Mouse (Mus musculus): ENCODE data around the gene Galk1.

Galk1 gene

DNA sequence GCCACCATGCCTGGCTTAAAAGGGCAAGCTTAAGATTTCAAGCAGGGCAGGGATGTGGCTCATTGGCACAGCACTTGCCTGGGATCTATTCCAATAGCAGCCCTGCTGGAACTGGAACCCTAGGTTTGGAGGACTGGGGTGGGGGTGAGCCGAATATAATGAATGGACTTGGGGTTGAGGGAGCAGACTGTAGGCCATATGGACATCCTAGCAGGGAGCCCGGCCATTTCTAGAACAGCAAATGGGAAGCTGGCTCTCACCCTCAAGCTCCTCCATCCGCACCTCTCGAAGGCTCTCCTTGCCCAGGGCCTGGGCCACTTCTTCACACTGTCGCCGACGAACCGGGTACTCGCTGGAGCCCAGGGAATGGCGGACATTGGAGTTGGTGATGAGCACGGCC is 2.9 kb downstream of the Galk1 start:
- DNase-seq: no peak

DNA sequence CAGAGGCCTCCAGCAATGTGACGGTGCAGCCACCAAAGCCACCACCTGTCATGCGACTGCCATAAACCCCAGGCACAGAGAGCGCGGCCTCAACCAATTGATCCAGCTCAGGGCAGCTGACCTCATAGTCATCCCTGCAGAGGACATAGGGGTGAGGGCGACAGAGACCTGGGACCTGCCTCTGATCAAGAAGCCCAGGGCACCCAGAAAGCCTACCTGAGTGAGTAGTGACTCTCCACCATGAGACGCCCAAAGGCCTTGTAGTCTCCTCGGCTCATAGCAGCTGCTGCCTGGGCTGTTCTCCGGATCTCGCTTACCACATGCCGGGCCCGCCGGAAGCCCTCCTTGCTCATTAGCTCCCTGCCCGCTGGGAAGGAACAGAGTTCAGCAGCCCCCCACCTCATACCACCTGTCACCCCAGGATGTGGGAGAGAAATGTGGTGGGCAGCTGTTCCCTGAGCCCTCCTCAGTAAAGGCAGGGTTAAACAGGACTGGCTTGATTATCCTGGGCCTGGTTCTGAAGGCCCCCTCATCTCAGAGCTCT is 3.6 kb downstream of the Galk1 start:
- DNase-seq: no peak

DNA sequence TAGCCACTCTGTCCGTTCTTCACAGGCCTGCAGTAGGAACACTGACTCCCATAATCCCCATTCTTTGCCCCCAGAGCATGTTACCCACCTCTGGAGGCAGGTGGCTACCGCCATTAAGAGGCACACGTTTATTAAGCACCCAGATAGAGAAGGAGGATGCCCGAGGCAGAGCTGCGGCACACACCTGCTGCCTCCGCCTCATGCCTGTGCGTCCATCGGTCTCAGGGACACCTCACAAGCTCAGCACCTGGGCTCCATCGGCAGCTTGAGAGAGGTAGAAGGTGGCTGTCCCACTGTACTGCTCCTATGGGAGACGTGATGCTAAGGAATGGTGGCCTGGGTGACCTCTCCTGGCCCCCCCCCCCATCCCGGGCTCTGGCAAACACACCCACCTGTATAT is 4.1 kb downstream of the Galk1 start:
- DNase-seq: no peak

DNA sequence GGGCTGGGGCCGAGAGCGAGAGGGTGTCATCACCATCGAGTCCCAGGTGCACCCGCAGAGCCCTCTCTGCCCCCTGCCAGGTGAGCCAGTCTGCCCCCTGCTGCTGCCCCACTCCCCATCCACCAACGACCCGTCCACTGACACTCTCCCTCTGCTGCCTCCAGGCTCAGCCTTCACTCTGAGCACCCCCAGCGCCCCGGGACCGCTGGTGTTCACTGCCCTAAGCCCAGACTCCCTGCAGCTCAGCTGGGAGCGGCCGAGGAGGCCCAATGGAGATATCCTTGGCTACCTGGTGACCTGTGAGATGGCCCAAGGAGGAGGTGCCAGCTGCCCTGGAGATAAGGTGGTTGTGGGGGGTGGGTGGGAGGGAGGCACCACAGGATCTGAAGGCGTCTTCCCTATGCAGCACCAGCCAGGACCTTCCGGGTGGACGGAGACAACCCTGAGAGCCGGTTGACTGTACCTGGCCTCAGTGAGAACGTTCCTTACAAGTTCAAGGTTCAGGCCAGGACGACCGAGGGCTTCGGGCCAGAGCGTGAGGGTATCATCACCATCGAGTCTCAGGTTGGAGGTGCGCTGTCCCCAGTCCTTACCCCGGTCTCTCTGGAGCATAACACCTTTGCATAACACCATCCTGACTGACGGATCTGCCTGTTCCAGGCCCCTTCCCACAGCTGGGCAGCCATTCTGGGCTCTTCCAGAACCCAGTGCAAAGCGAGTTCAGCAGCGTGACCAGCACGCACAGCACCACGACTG is 5.2 kb downstream of the Galk1 start:
- no peak for DNase-seq

DNA sequence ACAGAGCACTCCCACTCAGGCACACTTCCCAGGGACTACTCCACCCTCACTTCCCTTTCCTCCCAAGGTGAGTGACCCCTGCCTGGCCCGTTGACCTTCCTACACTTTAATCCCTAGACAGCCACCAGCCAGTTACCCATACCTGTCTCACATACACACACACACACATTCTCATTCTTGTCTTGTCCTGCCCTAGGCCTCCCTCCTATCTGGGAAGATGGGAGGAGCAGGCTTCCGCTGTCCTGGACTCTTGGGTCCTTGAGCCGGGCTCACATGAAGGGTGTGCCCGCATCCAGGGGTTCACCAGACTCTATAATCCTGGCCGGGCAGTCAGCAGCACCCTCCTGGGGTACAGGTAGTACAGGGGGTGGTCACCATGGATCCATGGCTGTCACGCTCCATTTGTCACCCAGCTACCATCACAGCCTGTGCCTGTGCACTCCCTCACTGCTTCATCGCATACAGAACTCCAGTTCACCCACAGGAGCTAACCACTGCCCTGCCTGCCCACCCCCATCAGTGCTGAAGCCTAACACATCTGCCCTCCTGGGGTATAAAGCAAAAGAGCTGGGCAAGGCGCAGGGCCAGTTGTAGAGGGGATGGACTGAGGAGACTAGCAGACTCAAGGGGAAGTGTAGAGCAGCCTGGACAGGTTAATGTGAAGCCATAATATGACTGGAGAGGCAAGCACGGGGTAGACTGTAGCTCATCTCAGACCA is 6.7 kb downstream of the Galk1 start:
- no peak for DNase-seq

DNA sequence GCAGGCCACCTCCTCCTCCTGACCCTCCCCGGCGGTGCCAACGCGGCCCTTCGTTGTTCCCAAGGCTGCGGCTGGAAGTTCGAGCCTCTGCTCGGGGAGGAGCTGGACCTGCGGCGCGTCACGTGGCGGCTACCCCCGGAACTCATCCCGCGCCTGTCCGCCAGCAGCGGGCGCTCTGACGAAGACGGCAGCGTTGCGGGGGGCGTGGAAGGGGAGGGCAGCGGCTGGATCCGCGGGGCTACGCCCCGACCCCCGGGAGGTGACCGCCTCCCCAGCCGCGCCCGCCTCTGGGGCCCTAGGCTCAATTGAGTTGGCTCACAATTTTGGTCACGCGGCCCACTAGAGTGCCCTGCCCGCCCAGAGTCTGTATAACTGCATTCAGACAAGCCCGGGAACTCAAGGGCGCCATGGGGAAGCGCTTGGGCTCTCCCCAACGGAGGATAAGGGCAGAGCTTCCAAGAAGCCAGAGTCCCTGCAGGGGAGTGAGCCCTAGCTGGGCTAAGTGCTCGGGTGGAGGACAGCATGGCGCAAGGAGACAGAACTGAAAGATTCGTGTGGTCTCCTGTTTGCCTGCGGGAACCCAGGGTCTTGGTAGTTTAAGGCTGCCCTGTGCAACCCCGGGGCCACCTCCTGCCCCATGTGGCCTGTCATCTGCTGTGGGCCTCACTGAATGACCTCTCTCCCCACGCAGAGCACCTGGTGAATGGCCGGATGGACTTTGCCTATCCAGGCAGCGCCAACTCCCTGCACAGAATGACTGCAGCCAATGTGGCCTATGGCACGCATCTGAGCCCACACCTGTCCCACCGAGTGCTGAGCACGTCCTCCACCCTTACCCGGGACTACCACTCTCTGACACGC is 7.4 kb downstream of the Galk1 start:
- peak; percentile 66 to 77 for DNase-seq

DNA sequence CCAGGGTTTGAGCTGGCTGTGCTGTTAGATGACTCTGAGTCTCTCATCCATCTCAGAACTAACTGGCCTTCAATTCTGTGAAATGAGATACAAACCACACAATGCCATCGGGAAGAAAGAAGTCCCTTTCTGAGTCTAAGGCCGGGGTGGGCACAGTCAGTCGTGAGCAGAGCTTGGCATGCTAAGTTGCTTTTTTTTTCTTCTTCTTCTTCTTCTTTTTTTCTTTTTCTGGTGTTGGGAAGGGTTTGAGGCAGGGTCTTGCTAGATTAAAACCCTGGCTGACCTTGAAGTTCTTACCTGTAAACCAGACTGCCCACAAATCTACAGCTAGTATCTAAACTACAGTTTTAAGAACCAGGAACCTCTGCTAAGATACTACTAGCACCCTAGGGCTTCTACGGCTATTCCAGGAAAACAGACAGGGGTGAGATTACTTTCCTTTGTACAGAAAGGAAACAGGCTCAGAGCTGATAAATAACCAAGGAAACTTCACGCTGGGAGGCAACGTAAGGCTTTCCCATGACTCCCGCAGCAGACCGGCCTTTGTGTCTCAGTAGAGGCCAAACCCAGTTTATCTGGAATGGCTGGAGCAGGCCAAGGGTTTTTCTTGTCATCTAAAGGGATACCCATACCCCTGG is 8.2 kb downstream of the Galk1 start:
- DNase-seq: no peak

DNA sequence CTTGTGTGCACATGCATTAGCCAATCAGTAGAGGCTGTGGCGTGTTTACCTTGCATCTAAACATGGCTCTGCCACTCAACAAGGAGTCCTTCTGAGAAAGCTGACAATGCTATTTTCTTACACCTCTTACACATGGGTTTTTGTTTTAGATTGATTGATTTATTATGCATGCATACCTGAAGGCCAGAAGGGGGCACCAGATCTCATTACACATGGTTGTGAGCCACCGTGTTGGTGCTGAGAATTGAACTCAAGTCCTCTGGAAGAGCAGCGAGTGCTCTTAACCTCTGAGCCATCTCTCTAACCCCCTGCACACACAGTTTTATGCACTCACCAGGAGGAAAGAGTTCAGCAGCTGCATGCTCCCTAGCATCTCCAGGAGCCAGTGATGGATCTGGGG is 9.6 kb downstream of the Galk1 start:
- no peak for DNase-seq

DNA sequence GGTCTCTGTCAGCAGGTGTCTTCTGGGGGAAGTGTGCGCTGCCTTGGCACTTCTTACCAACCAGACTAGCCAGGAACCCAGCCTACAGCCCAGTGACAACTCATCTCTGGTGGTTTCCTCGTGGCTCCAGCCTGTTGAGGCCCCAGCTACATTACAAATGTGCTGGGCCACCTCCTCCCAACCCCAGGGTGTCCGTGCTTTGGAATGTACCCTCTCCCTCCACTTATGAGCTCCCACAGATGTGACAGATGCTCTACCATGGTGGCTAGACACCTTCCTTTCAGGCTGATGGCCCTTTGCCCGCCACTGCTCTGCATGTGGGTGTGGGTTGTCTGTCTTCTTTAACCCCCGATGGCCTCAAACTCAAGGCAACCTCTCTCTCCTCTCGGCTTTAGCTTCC is 10.8 kb downstream of the Galk1 start:
- DNase-seq: no peak

DNA sequence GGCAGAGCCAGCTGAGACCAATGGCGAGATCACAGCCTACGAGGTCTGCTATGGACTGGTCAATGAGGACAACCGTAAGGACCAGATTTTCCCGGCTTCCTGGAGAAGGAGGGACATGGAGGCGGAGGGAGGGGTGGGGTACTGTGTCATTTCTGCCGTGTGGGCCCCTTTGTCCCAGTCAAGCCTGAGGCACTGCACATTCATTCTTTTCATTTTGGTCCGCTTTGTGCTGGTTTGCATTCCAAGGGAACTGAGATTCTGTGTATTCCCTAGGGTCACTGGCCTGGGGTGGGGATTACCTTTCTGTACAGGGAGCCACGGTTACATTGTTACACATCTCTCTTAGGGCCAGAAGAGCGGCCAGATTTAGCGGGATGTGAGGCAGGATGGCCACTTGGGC is 11.9 kb downstream of the Galk1 start:
- DNase-seq: no peak

DNA sequence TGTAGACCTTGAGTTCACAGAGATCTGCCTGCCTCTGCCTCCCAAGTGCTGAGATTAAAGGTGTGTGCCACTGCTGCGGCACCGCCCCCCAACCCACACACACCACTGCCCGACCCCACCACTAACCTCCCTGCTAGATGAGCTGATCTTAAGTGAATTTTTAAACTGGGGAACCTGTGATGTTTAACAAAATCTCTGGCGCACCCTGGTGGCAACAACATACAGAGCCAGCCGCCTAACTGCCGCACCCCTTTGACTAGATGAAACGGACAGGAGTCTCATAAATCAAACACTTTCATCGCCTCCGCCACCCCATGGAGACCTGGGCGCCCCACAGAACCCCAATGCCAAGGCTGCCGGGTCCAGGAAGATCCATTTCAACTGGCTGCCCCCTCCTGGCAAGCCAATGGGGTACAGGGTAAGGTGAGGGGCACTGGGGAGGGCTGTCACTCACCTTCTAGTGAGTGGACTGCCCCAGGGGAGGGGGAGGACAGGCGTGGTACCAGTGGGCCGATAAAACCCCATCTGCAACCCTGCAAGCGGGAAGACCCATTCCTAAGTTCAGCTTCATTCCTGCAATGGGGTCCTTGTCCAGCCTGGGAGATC is 12.9 kb downstream of the Galk1 start:
- peak; percentile 53 to 84 for DNase-seq

DNA sequence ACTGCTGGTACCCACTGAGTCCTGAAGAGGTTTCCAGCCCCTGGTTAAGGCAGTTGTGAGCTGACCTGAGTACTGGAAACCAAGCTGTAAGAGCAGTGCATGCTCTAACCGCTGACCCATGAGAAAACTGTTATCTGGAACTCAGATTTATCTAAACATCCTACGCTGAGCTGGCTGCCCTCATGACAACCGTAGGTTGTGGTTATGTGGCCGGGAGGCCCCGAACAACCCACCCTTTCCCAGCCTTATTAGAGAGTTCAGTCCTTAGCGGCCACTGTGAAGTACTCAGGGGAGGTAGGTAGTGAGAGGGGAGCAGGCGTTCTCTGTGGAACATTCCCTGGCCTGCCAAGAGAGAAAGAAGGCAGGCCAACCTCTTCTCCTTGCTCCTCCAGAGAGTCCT is 13.5 kb downstream of the Galk1 start:
- no peak for DNase-seq

DNA sequence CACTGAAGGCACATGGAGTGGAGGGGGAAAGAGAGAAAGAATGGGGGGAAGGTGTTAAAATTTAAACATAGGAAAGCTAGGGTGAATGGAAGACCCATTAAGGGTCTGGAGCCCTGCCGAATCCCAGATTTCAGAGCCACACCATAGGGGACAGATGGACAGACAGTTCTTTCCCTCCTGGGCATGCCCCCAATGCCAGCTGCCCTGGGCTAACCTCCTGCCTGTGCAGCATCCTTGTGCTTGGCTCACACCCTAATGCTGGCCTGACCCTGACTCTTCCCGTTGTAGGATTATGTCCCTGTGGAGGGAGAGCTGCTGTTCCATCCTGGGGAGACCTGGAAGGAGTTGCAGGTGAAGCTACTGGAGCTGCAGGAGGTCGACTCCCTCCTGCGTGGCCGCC is 14.9 kb downstream of the Galk1 start:
- DNase-seq: no peak

DNA sequence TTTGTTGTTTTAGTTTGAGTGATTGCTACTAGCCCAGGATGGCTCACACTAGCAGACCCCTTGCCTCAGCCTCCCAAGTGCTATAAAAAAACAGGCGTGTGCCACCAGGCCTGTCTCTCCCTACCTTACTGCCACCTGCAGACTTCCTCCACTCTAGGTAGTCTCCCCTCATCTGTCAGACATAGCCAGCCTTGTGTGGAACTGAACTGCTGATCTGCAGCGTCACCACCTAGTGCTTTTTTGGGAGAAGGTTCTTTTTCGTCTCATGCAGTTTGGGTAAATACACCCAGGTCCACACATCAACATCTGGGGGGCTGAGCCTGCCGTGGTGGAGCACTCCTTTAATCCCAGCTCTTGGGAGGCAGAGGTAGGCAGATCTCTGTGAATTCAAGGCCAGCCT is 15.5 kb downstream of the Galk1 start:
- DNase-seq: no peak

DNA sequence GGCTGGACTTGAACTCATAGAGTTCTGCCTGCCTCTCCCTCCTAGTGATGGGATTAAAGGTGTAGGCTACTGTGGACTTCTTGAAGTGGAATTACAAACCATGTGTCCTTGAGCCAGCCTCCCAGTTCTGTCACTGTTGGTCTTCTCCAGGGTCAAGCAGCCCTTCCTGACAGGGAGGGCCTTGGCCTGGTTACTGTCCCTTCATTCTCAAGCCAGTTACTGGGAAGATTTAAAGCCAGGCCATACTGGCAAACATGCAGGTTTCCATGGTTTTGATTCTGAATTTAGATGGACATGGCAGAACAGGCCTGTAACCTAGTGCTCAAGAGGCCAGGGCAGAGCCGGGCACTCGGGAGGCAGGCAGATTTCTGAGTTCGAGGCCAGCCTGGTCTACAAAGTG is 17.3 kb downstream of the Galk1 start:
- no peak for DNase-seq

DNA sequence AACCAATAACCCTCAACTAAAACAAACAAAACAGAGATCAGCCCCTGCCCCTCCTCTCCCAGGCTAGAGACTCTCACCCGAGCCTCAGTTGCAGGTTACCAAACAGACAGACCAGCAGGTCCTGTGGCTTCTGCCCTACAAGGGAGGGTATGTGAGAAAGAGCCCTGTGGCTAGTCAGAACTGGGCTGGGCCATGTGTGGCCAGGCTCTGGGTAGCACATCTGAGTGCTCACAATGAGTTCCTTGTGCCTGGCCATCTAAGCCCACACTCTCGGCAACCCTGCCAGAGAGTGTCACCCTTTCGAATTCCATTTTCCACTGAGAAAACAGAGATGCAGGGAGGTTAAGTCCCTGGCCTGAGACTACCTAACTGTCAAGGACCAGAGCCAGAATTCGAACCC is 20.4 kb downstream of the Galk1 start:
- no peak for DNase-seq

DNA sequence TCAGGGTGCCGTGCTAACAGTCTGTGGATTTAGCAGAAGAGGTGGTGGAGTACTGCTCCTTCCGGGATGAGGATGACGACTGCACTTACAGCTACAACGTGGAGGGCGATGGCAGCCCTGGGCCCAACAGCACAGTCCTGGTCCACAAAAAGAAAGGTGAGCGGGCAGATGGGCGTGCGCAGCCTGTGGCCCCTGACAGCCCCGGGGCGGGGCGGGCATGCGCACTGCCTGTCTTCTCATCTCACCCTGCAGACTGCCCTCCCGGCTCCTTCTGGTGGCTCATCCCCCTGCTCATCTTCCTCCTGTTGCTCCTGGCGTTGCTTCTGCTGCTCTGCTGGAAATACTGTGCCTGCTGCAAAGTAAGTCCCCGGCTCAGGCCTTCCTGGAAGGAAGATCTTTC is 22.8 kb downstream of the Galk1 start:
- DNase-seq: no peak

DNA sequence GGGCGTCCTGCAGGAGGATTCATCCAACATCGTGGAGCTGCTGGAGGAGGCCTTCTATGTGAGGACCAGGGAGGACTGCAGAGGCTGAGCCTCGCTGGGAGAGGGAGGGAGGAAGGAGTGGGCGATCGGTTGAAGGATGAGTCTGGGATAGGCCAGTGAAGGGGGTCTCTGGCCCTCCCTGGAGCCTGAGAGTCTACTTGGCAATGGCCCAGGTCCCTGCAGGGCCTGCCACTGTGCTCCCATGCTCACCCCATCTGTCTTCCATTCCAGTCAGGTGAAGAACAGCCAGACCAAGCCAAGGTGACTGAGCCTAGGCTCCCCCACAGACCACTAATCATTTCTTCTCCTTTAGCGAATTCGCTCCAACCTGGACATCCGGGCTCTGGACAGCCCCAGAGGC is 29.2 kb downstream of the Galk1 start:
- no peak for DNase-seq

DNA sequence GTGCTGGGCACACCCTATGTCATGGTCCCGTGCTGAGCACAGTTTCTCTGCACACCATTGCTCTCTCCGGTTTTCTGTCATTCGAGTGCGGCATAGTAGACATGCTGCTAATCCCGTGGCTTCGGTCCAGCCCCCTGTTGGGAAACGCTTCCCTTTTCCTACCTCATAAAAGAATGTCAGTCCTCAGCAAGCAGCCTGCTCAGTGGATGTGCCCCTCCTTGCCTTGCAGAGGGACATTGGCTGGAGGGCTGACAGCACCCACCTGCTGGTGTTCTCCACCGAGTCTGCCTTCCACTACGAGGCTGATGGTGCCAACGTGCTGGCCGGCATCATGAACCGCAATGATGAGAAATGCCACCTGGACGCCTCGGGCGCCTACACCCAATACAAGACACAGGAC is 30.0 kb downstream of the Galk1 start:
- DNase-seq: no peak

DNA sequence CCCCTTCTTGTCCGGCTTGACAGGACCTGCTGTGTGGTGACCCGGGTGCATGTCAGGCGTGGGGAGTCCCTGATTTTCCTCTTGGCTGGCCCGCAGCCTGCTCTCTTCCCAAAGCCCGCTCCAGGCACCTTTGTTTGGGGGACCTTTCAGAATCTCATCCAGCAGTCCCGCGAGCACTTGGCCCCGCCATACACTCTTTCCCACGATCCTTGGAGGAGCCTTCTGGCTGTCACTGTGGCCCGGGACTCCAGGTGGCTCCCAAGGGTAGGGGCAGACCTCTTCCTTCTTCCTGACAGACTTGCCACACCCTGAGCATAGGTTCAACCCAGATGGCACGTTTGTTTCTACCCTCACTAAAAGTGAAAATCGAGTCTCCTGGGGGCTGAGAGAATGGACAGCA is 37.0 kb downstream of the Galk1 start:
- DNase-seq: no peak

DNA sequence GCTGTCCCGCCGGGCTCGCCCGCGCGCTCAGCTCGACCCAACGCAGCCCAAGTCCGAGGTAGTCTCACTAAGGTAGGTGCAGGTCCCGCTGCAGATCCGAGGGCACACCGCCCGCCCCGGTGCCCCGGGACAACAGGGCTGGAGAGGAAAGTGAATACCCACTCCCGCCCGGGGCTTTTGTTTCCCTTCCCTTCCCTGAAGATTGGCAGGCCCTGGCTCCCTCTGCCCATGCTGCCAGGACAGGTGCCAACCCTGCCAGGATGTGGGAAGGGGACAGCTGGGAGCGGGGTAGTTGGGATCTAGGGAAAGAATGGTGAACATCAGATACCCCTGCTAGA is 37.5 kb downstream of the Galk1 start:
- DNase-seq: no peak

DNA sequence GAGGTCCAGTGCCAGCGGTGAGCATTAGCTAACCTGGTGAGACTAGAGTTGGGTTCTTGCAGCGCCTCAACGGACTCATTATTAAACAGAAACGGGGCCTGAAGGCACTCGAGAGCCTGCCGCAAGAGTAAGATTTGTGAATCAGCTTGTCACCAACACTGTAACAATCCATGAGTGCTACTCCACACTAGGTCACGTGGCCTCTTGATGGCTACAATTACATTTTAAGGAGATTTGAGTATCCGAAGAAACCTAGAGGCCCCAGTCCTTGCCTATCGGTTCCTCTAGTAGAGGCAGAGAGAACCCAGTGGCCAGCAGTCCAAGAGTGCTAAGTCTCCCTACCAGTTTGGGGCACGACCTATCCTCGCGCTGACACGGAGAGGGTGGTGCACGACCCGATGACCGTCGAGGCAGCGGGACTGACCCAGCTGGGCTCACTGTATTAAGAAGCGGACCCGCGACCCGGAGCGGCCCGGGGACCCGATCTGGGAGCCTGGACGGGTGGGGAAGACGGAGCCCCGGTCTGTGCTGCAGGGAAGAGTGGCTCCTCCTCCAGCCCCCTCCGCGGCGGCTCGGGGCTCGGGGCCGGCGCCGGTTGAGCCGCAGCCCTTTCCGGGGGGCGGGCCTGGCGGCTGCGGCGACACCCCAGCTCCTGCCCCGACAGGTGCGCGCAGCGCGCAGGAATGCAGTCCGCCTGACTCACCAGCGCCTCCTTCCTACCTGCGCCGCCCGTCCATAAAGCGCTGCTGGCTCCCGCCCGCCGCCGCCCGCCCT is 38.0 kb downstream of the Galk1 start, which contains the start of gene Itgb4:
Itgb4 (plus strand) TSS at position 401 of the 774 bp plus-strand sequence.
- DNase-seq: peak; percentile 35 to 51
